Mouse (Mus musculus) megakaryocyte, adult 5-6 weeks (primary cell): ENCODE measurements around the gene Tex13c3. TPM values are rescaled to one million over a fixed set of nuclear protein-coding genes. Genes with fewer than 3 reads are reported as not detected.
"Not testable (repeated sequence)": the region's sequence is repeated elsewhere in the genome, so short reads cannot be mapped to it uniquely, and the experiment has no call there.

Experiments used
- ATAC-seq: 2 replicates; pipeline ENCODE4 v1.8.0; 2016; ENCODE audit warnings: mild to moderate bottlenecking, inconsistent platforms; ENCODE audit not compliant: poor library complexity, severe bottlenecking
- total RNA-seq, 2 experiments: library from RNA; stranded (forward) in 1 of 2; stranded (reverse) in 1 of 2; fragments of 153-499, 151-499 nt in 1 of 2; fragments of 221-1000, 200-1000 nt in 1 of 2; gene quantifications; 2 replicates each; pipeline versions ENCODE4 v1.2.3 to v1.2.4; 2015 to 2017

Gene Tex13c3
- total RNA-seq (2015) (not detected in 2 replicates), total RNA-seq (2017) (not detected in 2 replicates)

- ATAC-seq, result not testable (repeated sequence)
Observed at GRCm38 (mm10) chrX:19481219-19481618, at the start of gene Tex13c3. TSS of gene Tex13c3 (minus strand) at chrX:19481319.

DNA sequence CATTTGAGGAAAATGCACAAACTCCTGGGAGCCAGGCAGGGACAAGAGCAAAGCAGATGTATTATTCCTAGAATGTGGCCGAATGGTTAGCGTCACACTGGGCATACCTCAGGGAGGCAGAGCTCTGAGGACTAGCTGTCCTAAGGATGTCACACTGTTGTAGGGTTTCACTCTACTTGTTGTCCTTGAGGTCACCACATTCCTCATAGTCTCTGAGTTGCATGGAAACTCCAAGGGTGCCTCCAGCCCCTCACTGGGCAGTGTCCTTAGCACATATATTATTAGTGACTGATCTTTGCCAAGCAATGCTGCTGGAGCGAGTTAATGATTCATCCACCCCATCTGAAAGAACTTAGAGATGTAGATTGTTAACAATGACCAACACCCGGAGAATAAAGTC is 8.6 kb upstream of the Tex13c3 start:
- no peak for ATAC-seq
